Mouse (Mus musculus) ovary, adult 18-20 months (tissue): ENCODE data around the gene Mbtd1.
A peak's percentile ranks its signal among the peaks of the same experiment; 100 is the strongest.
"Not testable (repeated sequence)": the region's sequence is repeated elsewhere in the genome, so short reads cannot be mapped to it uniquely, and the experiment has no call there.

Experiments
- DNase-seq: peaks from one replicate; pipeline ENCODE4 v3.0.0; 2022; ENCODE audit warnings: low spot score, mixed read lengths

Mbtd1 gene

GRCm38 (mm10) chr11:93885572-93886410 lies at the start of gene Mbtd1, which contains the start of gene Utp18:
Mbtd1 (plus strand) TSS chr11:93885852.
Utp18 (minus strand) TSS chr11:93885766.
- DNase-seq: peak; percentile 98

- no peak for DNase-seq
These were observed 38.3 kb upstream of the Mbtd1 start for GRCm38 (mm10) chr11:93847342-93847741.

- no peak for DNase-seq
These were observed 33.1 kb upstream of the Mbtd1 start for GRCm38 (mm10) chr11:93852546-93852945.

GRCm38 (mm10) chr11:93856284-93856955 lies 29.2 kb upstream of the Mbtd1 start:
- no peak for DNase-seq

- no peak for DNase-seq
These were observed 25.0 kb upstream of the Mbtd1 start for GRCm38 (mm10) chr11:93860540-93861172.

- no peak for DNase-seq
These were observed 24.5 kb upstream of the Mbtd1 start for GRCm38 (mm10) chr11:93861193-93861592.

GRCm38 (mm10) chr11:93862045-93862623 lies 23.5 kb upstream of the Mbtd1 start:
- DNase-seq: no peak

GRCm38 (mm10) chr11:93862638-93863037 lies 23.0 kb upstream of the Mbtd1 start:
- no peak for DNase-seq

- no peak for DNase-seq
These were observed 1.6 kb upstream of the Mbtd1 start for GRCm38 (mm10) chr11:93884068-93884467.

- DNase-seq: peak; percentile 39
These were observed 616 bp upstream of the Mbtd1 start for GRCm38 (mm10) chr11:93884901-93885571.

GRCm38 (mm10) chr11:93886411-93887079 lies 893 bp downstream of the Mbtd1 start:
- peak; percentile 13 for DNase-seq

GRCm38 (mm10) chr11:93887080-93887447 lies 1.4 kb downstream of the Mbtd1 start:
- no peak for DNase-seq

GRCm38 (mm10) chr11:93897732-93898131 lies 12.1 kb downstream of the Mbtd1 start:
- DNase-seq: no peak

- DNase-seq: no peak
These were observed 21.2 kb downstream of the Mbtd1 start for GRCm38 (mm10) chr11:93906834-93907233.

GRCm38 (mm10) chr11:93907839-93908238 lies 22.2 kb downstream of the Mbtd1 start:
- no peak for DNase-seq

- no peak for DNase-seq
These were observed 23.2 kb downstream of the Mbtd1 start for GRCm38 (mm10) chr11:93908829-93909228.

- DNase-seq: no peak
These were observed 26.0 kb downstream of the Mbtd1 start for GRCm38 (mm10) chr11:93911603-93912002.

- DNase-seq: not testable (repeated sequence)
These were observed 29.4 kb downstream of the Mbtd1 start for GRCm38 (mm10) chr11:93915019-93915418.

- no peak for DNase-seq
These were observed 43.5 kb downstream of the Mbtd1 start for GRCm38 (mm10) chr11:93929106-93929505.

- DNase-seq: no peak
These were observed 55.3 kb downstream of the Mbtd1 start for GRCm38 (mm10) chr11:93940906-93941305.

- DNase-seq: no peak
These were observed 59.3 kb downstream of the Mbtd1 start for GRCm38 (mm10) chr11:93944986-93945385.
